Mouse (Mus musculus) brain, embryonic 18.5 days (tissue): ENCODE measurements at regions not wholly inside any gene's neighbourhood (a gene's known extent, or its start where the extent isn't known, plus 50 kb on each side); places are given as distances from the start of the nearest gene placed in this dataset.

ENCODE experiments used
- DNase-seq: peaks from one replicate; pipeline ENCODE4 v3.0.0-alpha.2; 2012; ENCODE audit warnings: low read depth, low spot score

GRCm38 (mm10) chr8:74153914-74154540 is 718.9 kb upstream of the Isx start:
- DNase-seq = peak; percentile 8

GRCm38 (mm10) chr8:74169561-74169960 is 703.4 kb upstream of the Isx start:
- DNase-seq = no peak

- DNase-seq = no peak
These were observed 702.3 kb upstream of the Isx start for GRCm38 (mm10) chr8:74170702-74171101.

GRCm38 (mm10) chr8:74171113-74171512 is 701.9 kb upstream of the Isx start:
- DNase-seq = no peak

- DNase-seq = peak; percentile 3
These were observed 668.4 kb upstream of the Isx start for GRCm38 (mm10) chr8:74204601-74205000.

GRCm38 (mm10) chr8:74208292-74208691 is 664.7 kb upstream of the Isx start:
- no peak for DNase-seq

GRCm38 (mm10) chr8:74216776-74217175 is 656.2 kb upstream of the Isx start:
- DNase-seq = no peak
